Mouse (Mus musculus): Measurements from ENCODE around the gene Ccnb1ip1.
A peak's percentile ranks its signal among the peaks of the same experiment; 100 is the strongest.

The Ccnb1ip1 gene

GRCm38 (mm10) chr14:50784391-50785250, 22.9 kb downstream of the Ccnb1ip1 start:
- no peak for ATAC-seq (ENCODE audit: low TSS enrichment)

- ATAC-seq (ENCODE audit: low TSS enrichment): no peak
These were observed 25.4 kb downstream of the Ccnb1ip1 start for GRCm38 (mm10) chr14:50782166-50782565.

- ATAC-seq (ENCODE audit: low TSS enrichment): no peak
These were observed 36.2 kb downstream of the Ccnb1ip1 start for GRCm38 (mm10) chr14:50771342-50771741.

GRCm38 (mm10) chr14:50765736-50766135, 41.8 kb downstream of the Ccnb1ip1 start:
- peak; percentile 76 for ATAC-seq (ENCODE audit: low TSS enrichment)

- peak; percentile 83 for ATAC-seq (ENCODE audit: low TSS enrichment)
These were observed 49.0 kb downstream of the Ccnb1ip1 start for GRCm38 (mm10) chr14:50758416-50759085.

- ATAC-seq (ENCODE audit: low TSS enrichment): no peak
These were observed 62.5 kb downstream of the Ccnb1ip1 start, which contains the start of gene Olfr749 for GRCm38 (mm10) chr14:50744994-50745393. Olfr749 (minus strand) TSS chr14:50745094.

GRCm38 (mm10) chr14:50741584-50741983, 65.9 kb downstream of the Ccnb1ip1 start:
- no peak for ATAC-seq (ENCODE audit: low TSS enrichment)

- no peak for ATAC-seq (ENCODE audit: low TSS enrichment)
These were observed 67.2 kb downstream of the Ccnb1ip1 start for GRCm38 (mm10) chr14:50740334-50740733.

Measured in frontal cortex, adult (tissue).